Mouse (Mus musculus) midbrain, embryonic 11.5 days (tissue): ENCODE measurements around the gene Asb4. TPM values are rescaled to one million over a fixed set of nuclear protein-coding genes. Genes with fewer than 3 reads are reported as not detected.

ENCODE experiments used
- ATAC-seq: fragments of 200-750 bp; cut with Nextera tagmentation; 2 replicates; pipeline ENCODE4 v1.8.0; 2017; ENCODE audit warnings: moderate TSS enrichment, moderate library complexity; ENCODE audit not compliant: low FRiP score
- DNase-seq: peaks from one replicate; pipeline ENCODE4 v3.0.0; 2015; ENCODE audit warnings: low spot score; ENCODE audit errors: missing footprints
- H3K27ac ChIP-seq: fragments of 300-500 bp; sonication (generic); 2 replicates; pipeline ENCODE4 v1.5.1; 2014; ENCODE audit warnings: low read depth, low read length
- H3K27me3 ChIP-seq: fragments of 300-500 bp; sonication (generic); 2 replicates; pipeline ENCODE4 v1.6.1; 2014; ENCODE audit warnings: mild to moderate bottlenecking, low read length, moderate library complexity, mixed read lengths; ENCODE audit not compliant: control insufficient read depth, insufficient read depth
- H3K36me3 ChIP-seq: fragments of 300-500 bp; sonication (generic); 2 replicates; pipeline ENCODE4 v1.6.1; 2014; ENCODE audit warnings: mild to moderate bottlenecking, low read length, moderate library complexity, mixed read lengths; ENCODE audit not compliant: control insufficient read depth, insufficient read depth
- H3K4me1 ChIP-seq: fragments of 300-500 bp; sonication (generic); 2 replicates; pipeline ENCODE4 v1.6.1; 2014; ENCODE audit warnings: low read length; ENCODE audit not compliant: control insufficient read depth, insufficient read depth
- H3K4me2 ChIP-seq: fragments of 300-500 bp; sonication (generic); 2 replicates; pipeline ENCODE4 v1.6.1; 2014; ENCODE audit warnings: mild to moderate bottlenecking, moderate library complexity
- H3K4me3 ChIP-seq: fragments of 300-500 bp; sonication (generic); 2 replicates; pipeline ENCODE4 v1.5.1; 2014; ENCODE audit warnings: low read depth, low read length
- H3K9ac ChIP-seq: fragments of 300-500 bp; sonication (generic); 2 replicates; pipeline ENCODE4 v1.6.1; 2014; ENCODE audit warnings: low read length
- H3K9me3 ChIP-seq: fragments of 300-500 bp; sonication (generic); 2 replicates; pipeline ENCODE4 v1.6.1; 2016; ENCODE audit warnings: low read length; ENCODE audit not compliant: control insufficient read depth
- WGBS: fragments of 180-500 bp; shearing (Covaris S2); extraction: QIAGEN DNeasy Blood & Tissue Kit; methylation state at CpG from one replicate; pipeline ENCODE4 v1.1.7; 2014; 5-methylcytosine and 5-hydroxymethylcytosine counted together
- polyA plus RNA-seq: library from polyadenylated mRNA; unstranded; fragments of >200 nt; fragmentation: Nextera tagmentation; extraction: Ambion mirVana; gene quantifications from 2 replicates; pipeline ENCODE4 v1.2.1, GENCODE M21; 2014

Gene Asb4
- polyA plus RNA-seq, 1 experiment from 2014 or later, result 23.6 TPM

GRCm38 (mm10) chr6:5429562-5429961, 46.4 kb downstream of the Asb4 start:
- no peak for ATAC-seq
- 96% methylated on average over 4 of the region's 4 CpGs for WGBS
- H3K4me1 ChIP-seq, result no peaks in the 10 kb centered on the region
- H3K4me2 ChIP-seq, result no peak overlapping the region
- no peak overlapping the region for H3K9ac ChIP-seq
- H3K36me3 ChIP-seq, result no peaks in the 10 kb centered on the region
- no peak for DNase-seq
- H3K27ac ChIP-seq, result no peak overlapping the region
- H3K4me3 ChIP-seq, result no peak overlapping the region
- no peaks in the 10 kb centered on the region for H3K27me3 ChIP-seq
- no peaks in the 10 kb centered on the region for H3K9me3 ChIP-seq

GRCm38 (mm10) chr6:5429982-5430550, 46.9 kb downstream of the Asb4 start:
- H3K4me1 ChIP-seq, result no peaks in the 10 kb centered on the region
- H3K4me3 ChIP-seq, result no peak overlapping the region
- 92% methylated on average over 4 of the region's 4 CpGs for WGBS
- no peak overlapping the region for H3K4me2 ChIP-seq
- DNase-seq (no peak), ATAC-seq (no peak)
- H3K36me3 ChIP-seq, result no peaks in the 10 kb centered on the region
- H3K27ac ChIP-seq, result no peak overlapping the region
- no peaks in the 10 kb centered on the region for H3K9me3 ChIP-seq
- no peak overlapping the region for H3K9ac ChIP-seq
- H3K27me3 ChIP-seq, result no peaks in the 10 kb centered on the region

- no peak for ATAC-seq
These were observed 50.7 kb downstream of the Asb4 start for GRCm38 (mm10) chr6:5433887-5434286.

GRCm38 (mm10) chr6:5437757-5438156, 54.6 kb downstream of the Asb4 start:
- DNase-seq (no peak), ATAC-seq (no peak)
- no peak overlapping the region for H3K9ac ChIP-seq
- no peaks in the 10 kb centered on the region for H3K4me1 ChIP-seq
- no peaks in the 10 kb centered on the region for H3K9me3 ChIP-seq
- no peak overlapping the region for H3K4me3 ChIP-seq
- WGBS, result 35% methylated on average over 4 of the region's 4 CpGs
- no peak overlapping the region for H3K27ac ChIP-seq
- H3K27me3 ChIP-seq, result no peaks in the 10 kb centered on the region
- no peak overlapping the region for H3K4me2 ChIP-seq
- H3K36me3 ChIP-seq, result no peaks in the 10 kb centered on the region

More at GRCm38 (mm10) chr6:5433887-5434286, 50.7 kb downstream of the Asb4 start:
- WGBS, result 91% methylated on average over 2 of the region's 2 CpGs
- Histone ChIP-seq H3K9me3 (no peaks in the 10 kb centered on the region), H3K27me3 (no peaks in the 10 kb centered on the region), H3K4me1 (no peaks in the 10 kb centered on the region), H3K36me3 (no peaks in the 10 kb centered on the region), H3K27ac (no peak overlapping the region), H3K9ac (no peak overlapping the region), H3K4me3 (no peak overlapping the region), H3K4me2 (no peak overlapping the region)
- no peak for DNase-seq

GRCm38 (mm10) chr6:5441221-5441620, 58.0 kb downstream of the Asb4 start:
- H3K4me1 ChIP-seq, result no peaks in the 10 kb centered on the region
- 90% methylated on average over 6 of the region's 6 CpGs for whole genome bisulfite sequencing
- H3K9me3 ChIP-seq, result no peaks in the 10 kb centered on the region
- no peak overlapping the region for H3K9ac ChIP-seq
- H3K36me3 ChIP-seq, result no peaks in the 10 kb centered on the region
- no peak overlapping the region for H3K4me2 ChIP-seq
- DNase-seq, result no peak
- no peak overlapping the region for H3K27ac ChIP-seq
- ATAC-seq, result no peak
- H3K27me3 ChIP-seq, result no peaks in the 10 kb centered on the region
- H3K4me3 ChIP-seq, result no peak overlapping the region

- no peak overlapping the region for H3K4me3 ChIP-seq
- H3K9ac ChIP-seq, result no peak overlapping the region
- H3K4me2 ChIP-seq, result peak overlapping the region; percentile 12; the same call in 1 of the 2 replicates
- DNase-seq (no peak), ATAC-seq (peak; percentile 56)
- H3K4me1 ChIP-seq, result peaks cover 3% of the 10 kb centered on the region; the same call in 1 of the 2 replicates
- no peak overlapping the region for H3K27ac ChIP-seq
- whole genome bisulfite sequencing, result 6% methylated on average over 14 of the region's 14 CpGs
- no peaks in the 10 kb centered on the region for H3K9me3 ChIP-seq
- no peaks in the 10 kb centered on the region for H3K36me3 ChIP-seq
- H3K27me3 ChIP-seq, result no peaks in the 10 kb centered on the region; the same call in 1 of the 2 replicates
These were observed 59.3 kb downstream of the Asb4 start for GRCm38 (mm10) chr6:5442316-5443085.

GRCm38 (mm10) chr6:5443104-5443863, 60.1 kb downstream of the Asb4 start:
- Histone ChIP-seq H3K36me3 (no peaks in the 10 kb centered on the region), H3K4me3 (no peak overlapping the region), H3K27ac (no peak overlapping the region), H3K4me2 (peak overlapping the region; percentile 12; the same call in 1 of the 2 replicates), H3K4me1 (peaks cover 6% of the 10 kb centered on the region; the same call in 1 of the 2 replicates), H3K27me3 (no peaks in the 10 kb centered on the region; the same call in 1 of the 2 replicates), H3K9me3 (no peaks in the 10 kb centered on the region), H3K9ac (no peak overlapping the region)
- peak; percentile 85 for DNase-seq
- no peak for ATAC-seq
- 23% methylated on average over 13 of the region's 13 CpGs for WGBS

GRCm38 (mm10) chr6:5444331-5444898, 61.2 kb downstream of the Asb4 start:
- Histone ChIP-seq H3K27me3 (no peaks in the 10 kb centered on the region; the same call in 1 of the 2 replicates), H3K36me3 (no peaks in the 10 kb centered on the region), H3K27ac (no peak overlapping the region), H3K4me3 (no peak overlapping the region), H3K4me2 (no peak overlapping the region), H3K9ac (no peak overlapping the region), H3K4me1 (peaks cover 6% of the 10 kb centered on the region; the same call in 1 of the 2 replicates), H3K9me3 (no peaks in the 10 kb centered on the region)
- no peak for DNase-seq
- ATAC-seq, result no peak
- 89% methylated on average over 5 of the region's 5 CpGs for WGBS
